ENCODE assay signal across 23 mouse cellular contexts in the genomic region with DNA sequence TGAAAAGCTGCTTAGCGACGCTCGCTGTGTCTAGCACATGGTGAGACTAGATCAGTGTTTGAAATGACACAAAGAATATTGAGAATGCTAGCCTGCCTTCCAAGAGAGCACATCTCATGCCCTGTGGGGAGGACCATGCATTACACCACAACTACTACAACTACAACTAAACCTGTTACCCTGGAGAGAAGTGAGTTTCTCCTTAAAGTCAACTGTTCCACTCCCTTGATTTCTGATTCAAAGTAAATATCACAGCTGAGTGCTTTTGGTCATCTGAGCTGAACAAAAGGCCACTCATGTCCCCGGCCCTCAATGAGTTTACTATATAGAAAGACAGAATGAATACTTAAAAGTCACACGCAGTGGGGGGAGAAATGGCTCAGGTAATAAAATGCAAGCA. TPM values are rescaled to one million over a fixed set of nuclear protein-coding genes. Genes with fewer than 3 reads are reported as not detected.
DNase-seq lines count a peak whose midpoint lies in the region; ATAC-seq and TF ChIP-seq lines count a peak whose summit lies in the region.
"Had no signal": no experiment of that assay in that cellular context is flagged by ENCODE, and none has a peak within 500 bp of the region (broad histone marks: within the 10 kb centered on the region; RNA-seq: fewer than 3 reads in every experiment).

No protein-coding gene starts in this region.

- peaks cover 4% of the 10 kb centered on the region; the same call in 1 of the 2 replicates for H3K4me1 ChIP-seq in kidney, embryonic 14.5 days (ENCODE audit: control insufficient read depth, insufficient read depth, low read length)
- H3K4me1 ChIP-seq in kidney, postnatal 0 days (replicated peaks; ENCODE audit: insufficient read depth, low read length): no peaks in the 10 kb centered on the region
- H3K4me1 ChIP-seq: forebrain, embryonic 13.5 days; heart, embryonic 13.5 days had no signal

- H3K4me3 ChIP-seq in kidney, embryonic 14.5 days (ENCODE audit: low read length): no peak overlapping the region
- H3K4me3 ChIP-seq in kidney, postnatal 0 days (replicated peaks; ENCODE audit: low read depth, low read length): no peak overlapping the region
- H3K4me3 ChIP-seq: forebrain, embryonic 10.5 days; forebrain, embryonic 13.5 days; heart, adult 2 months; heart, embryonic 10.5 days; heart, embryonic 13.5 days had no signal

- no peak for ATAC-seq in kidney, embryonic 14.5 days (ENCODE audit: low FRiP score, low TSS enrichment)
- peak; percentile 36; the same call in 1 of the 2 replicates for ATAC-seq in kidney, postnatal 0 days (replicated peaks; ENCODE audit: low FRiP score, low read depth)
- ATAC-seq: activated CD4-positive, CD25-positive, alpha-beta regulatory T cell, adult 4 months; forebrain, embryonic 13.5 days; forebrain, embryonic 16.5 days had no signal

- peaks cover 5% of the 10 kb centered on the region; the same call in 1 of the 2 replicates for H3K9me3 ChIP-seq in kidney, embryonic 14.5 days (ENCODE audit: control insufficient read depth, low read length)
- H3K9me3 ChIP-seq in kidney, postnatal 0 days (replicated peaks; ENCODE audit: low read length): no peaks in the 10 kb centered on the region

- no peak for DNase-seq in kidney, postnatal 4 days
- DNase-seq in kidney, postnatal 0 days (ENCODE audit: low spot score): peak; percentile 50
- no peak for DNase-seq in kidney, postnatal 10 days
- peak; percentile 23 for DNase-seq in lung, postnatal 36 days
- DNase-seq in lung, postnatal 14 days: no peak
- DNase-seq: adrenal gland, adult 8-10 months; adrenal gland, postnatal 25 days; cerebellum, adult 11-12 months; cerebellum, adult 8-10 months; cerebellum, postnatal 10 days; gastrocnemius, postnatal 10 days; gastrocnemius, postnatal 36 days; heart, adult 2 months; heart, postnatal 14 days; heart, postnatal 4 days had no signal

- no peaks in the 10 kb centered on the region for H3K27me3 ChIP-seq in kidney, embryonic 14.5 days (ENCODE audit: control insufficient read depth, insufficient read depth, low read length)
- H3K27me3 ChIP-seq in kidney, postnatal 0 days (ENCODE audit: insufficient read depth, low read length): no peaks in the 10 kb centered on the region
- H3K27me3 ChIP-seq: forebrain, embryonic 13.5 days; heart, embryonic 13.5 days had no signal

- 53% methylated on average over 5 of the region's 5 CpGs for WGBS in kidney, embryonic 14.5 days
- 45% methylated on average over 5 of the region's 5 CpGs for WGBS in kidney, postnatal 0 days

- H3K4me2 ChIP-seq in kidney, embryonic 14.5 days (replicated peaks; ENCODE audit: low read depth, low read length): no peak overlapping the region
- H3K4me2 ChIP-seq in kidney, postnatal 0 days (ENCODE audit: low read length): no peak overlapping the region
- H3K4me2 ChIP-seq: forebrain, embryonic 13.5 days; heart, embryonic 13.5 days; hindbrain, embryonic 14.5 days had no signal

- no peak overlapping the region for H3K9ac ChIP-seq in kidney, embryonic 14.5 days (ENCODE audit: low read depth, low read length)
- no peak overlapping the region for H3K9ac ChIP-seq in kidney, postnatal 0 days (ENCODE audit: low read depth, low read length)
- H3K9ac ChIP-seq: forebrain, embryonic 13.5 days; heart, embryonic 13.5 days; hindbrain, embryonic 14.5 days had no signal

- H3K27ac ChIP-seq in kidney, embryonic 14.5 days (ENCODE audit: low read depth, low read length): 0 out of 2 replicates have a peak overlapping the region, but pooled peaks have one; percentile 2
- peak overlapping the region; percentile 10; the same call in 1 of the 2 replicates for H3K27ac ChIP-seq in kidney, postnatal 0 days
- H3K27ac ChIP-seq: forebrain, embryonic 10.5 days; forebrain, embryonic 13.5 days; heart, adult 2 months; heart, embryonic 10.5 days; heart, embryonic 13.5 days; hindbrain, embryonic 14.5 days had no signal

- no peak for TF ChIP-seq CTCF in kidney, postnatal 0 days (IDR thresholded peaks at IDR 0.05; ENCODE audit: low read depth)

- no peaks in the 10 kb centered on the region for H3K36me3 ChIP-seq in kidney, embryonic 14.5 days (ENCODE audit: control insufficient read depth, insufficient read depth, low read length)
- no peaks in the 10 kb centered on the region for H3K36me3 ChIP-seq in kidney, postnatal 0 days (ENCODE audit: insufficient read depth, low read length)
- H3K36me3 ChIP-seq: forebrain, embryonic 10.5 days; heart, embryonic 10.5 days; heart, embryonic 13.5 days had no signal

RNA-seq across cellular contexts. Expression of gene Arhgap19, which starts 8.2 kb away (rescaled TPM):
- polyA plus RNA-seq in kidney, embryonic 14.5 days (2014; fragmentation: Nextera tagmentation; extraction: Ambion mirVana): 23.9 and 38.1 TPM in 2 replicates
- 9.1 and 9.5 TPM in 2 replicates for polyA plus RNA-seq in kidney, postnatal 0 days (2015; fragmentation: Nextera tagmentation; extraction: Ambion mirVana)

RNA-seq across cellular contexts. Expression of gene Frat1, which starts 19.7 kb away (rescaled TPM):
- 5.7 and 6.6 TPM in 2 replicates for polyA plus RNA-seq in kidney, embryonic 14.5 days (2014; fragmentation: Nextera tagmentation; extraction: Ambion mirVana)
- 11.1 and 11.4 TPM in 2 replicates for polyA plus RNA-seq in kidney, postnatal 0 days (2015; fragmentation: Nextera tagmentation; extraction: Ambion mirVana)

RNA-seq across cellular contexts. Expression of gene Frat2, which starts 37.9 kb away (rescaled TPM):
- 5.4 and 7.5 TPM in 2 replicates for polyA plus RNA-seq in kidney, embryonic 14.5 days (2014; fragmentation: Nextera tagmentation; extraction: Ambion mirVana)
- 5.8 and 7.2 TPM in 2 replicates for polyA plus RNA-seq in kidney, postnatal 0 days (2015; fragmentation: Nextera tagmentation; extraction: Ambion mirVana)

Comparison
In these comparisons a context has a peak if more than half of its experiments do, and no peak if none do; other contexts are left out.
1. DNase-seq: peak in kidney, postnatal 0 days (single experiment) and lung, postnatal 36 days (single experiment); none in kidney, postnatal 4 days (0 of 2), kidney, postnatal 10 days (single experiment) and lung, postnatal 14 days (single experiment).